Mouse (Mus musculus): ENCODE measurements around the gene 2210010C04Rik. TPM values are rescaled to one million over a fixed set of nuclear protein-coding genes. Genes with fewer than 3 reads are reported as not detected.
"Not testable (repeated sequence)": the region's sequence is repeated elsewhere in the genome, so short reads cannot be mapped to it uniquely, and the experiment has no call there.

2210010C04Rik gene
- polyA plus RNA-seq, 1 experiment, result 1.6 TPM

DNA sequence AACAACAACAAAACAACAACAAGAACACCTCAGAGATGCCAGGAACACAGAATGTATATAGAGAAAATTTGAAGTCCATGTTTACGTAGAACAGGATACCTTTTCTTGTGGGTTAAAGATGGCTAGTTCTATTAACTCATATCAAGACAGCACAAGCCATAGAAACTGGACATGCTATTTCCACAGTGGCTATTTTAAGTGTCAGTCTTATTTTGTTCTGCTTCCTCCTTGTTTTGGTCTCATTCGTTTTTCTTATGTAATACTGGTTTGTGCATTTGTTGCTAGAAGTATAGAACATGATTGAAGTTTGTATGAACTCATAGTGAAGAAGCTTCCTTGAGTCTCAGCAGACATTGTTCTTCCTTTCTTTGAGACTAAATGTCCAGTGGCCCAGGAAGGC is 16.2 kb downstream of the 2210010C04Rik start:
- DNase-seq (ENCODE audit: low read depth), result no peak

DNA sequence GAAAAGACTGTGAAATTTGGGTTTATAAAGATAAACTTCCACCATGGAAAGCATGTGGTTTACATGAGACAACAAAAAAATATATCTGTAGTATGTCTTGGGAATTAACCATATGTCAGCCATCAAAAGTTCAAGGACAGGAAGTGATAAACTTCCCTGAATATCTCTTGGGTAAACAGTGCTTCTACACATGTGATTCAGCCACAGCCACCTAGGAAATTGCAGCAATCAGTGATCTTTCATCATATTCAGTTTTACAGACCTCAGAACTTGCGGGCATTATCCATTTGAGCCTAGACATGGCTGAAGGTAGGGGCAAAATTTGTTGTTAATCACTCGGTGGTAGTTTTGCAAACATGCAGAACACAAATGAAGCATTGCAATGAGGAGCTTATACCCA is 16.7 kb downstream of the 2210010C04Rik start:
- DNase-seq (ENCODE audit: low read depth), result no peak

- no peak for DNase-seq (ENCODE audit: low read depth)
Measured at GRCm38 (mm10) chr6:41015065-41015464, 20.2 kb downstream of the 2210010C04Rik start.

DNA sequence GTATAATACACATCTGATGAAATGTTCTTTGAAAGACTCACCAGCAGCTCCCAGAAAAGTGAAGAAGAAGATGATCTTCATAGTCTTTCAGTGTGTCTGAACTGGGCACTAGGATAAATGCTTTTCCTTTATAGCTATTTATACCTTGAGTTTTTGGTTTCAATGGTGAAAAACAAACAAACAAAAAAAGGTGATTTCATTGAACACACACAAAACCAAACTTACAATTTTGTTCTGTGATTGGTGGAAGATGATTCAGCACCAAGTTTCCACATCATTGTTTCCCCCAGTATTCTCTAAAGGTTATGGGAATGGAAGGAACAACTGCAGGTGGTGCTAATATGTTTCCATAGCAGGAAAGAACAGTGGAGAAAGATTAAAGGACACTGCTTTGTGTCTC is 35.9 kb downstream of the 2210010C04Rik start, which contains the start of gene Gm2663:
Gene Gm2663, minus strand, starts transcription at position 101 of the 400 bp plus-strand sequence.
- DNase-seq (ENCODE audit: low read depth), result not testable (repeated sequence)

Other genes starting within 250 kb of the 2210010C04Rik start
- not detected in 2 replicates for gene Moxd2, start 148.0 kb downstream of the 2210010C04Rik start, polyA plus RNA-seq (2012; rRNA removed)
- gene Prss58, start 135.1 kb downstream of the 2210010C04Rik start, polyA plus RNA-seq (2012; rRNA removed), result 0.11 and 0.56 TPM in 2 replicates
- gene 1700074P13Rik, start 95.0 kb downstream of the 2210010C04Rik start, polyA plus RNA-seq (2012; rRNA removed), result 0.50 and 0.65 TPM in 2 replicates
- gene Gm4744, start 83.6 kb downstream of the 2210010C04Rik start, polyA plus RNA-seq (2012; rRNA removed), result not detected in 2 replicates
- not detected in 2 replicates for gene 1810009J06Rik, start 70.8 kb downstream of the 2210010C04Rik start, polyA plus RNA-seq (2012; rRNA removed)
- not detected in 2 replicates for gene Gm2663, start 36.0 kb downstream of the 2210010C04Rik start, polyA plus RNA-seq (2012; rRNA removed)